Mouse (Mus musculus) kidney, postnatal 14 days (tissue): ENCODE measurements around the gene Ccdc69.

Source experiments
- DNase-seq: peaks from one replicate; pipeline ENCODE4 v3.0.0; 2022; ENCODE audit warnings: mixed read lengths

Ccdc69 gene

DNA sequence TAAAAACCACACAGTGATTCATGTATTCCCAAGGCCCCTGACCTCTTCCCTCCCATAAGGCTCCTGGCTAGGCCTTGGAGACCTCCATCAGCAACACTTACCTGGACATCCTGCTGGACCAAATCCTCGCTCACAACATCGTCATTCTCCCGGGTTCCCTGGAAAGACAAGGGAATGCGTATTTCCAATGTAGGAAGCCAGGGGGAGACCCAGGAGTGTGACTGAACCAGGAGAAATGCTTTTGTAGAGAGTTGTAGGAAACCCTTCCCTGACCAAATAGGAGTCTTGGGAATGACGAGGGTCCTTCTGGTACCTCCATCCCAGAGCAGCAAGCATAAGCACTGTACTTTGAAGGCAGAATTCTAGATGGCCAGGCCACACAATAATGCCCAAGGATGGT is 72.2 kb downstream of the Ccdc69 start:
- no peak for DNase-seq

DNA sequence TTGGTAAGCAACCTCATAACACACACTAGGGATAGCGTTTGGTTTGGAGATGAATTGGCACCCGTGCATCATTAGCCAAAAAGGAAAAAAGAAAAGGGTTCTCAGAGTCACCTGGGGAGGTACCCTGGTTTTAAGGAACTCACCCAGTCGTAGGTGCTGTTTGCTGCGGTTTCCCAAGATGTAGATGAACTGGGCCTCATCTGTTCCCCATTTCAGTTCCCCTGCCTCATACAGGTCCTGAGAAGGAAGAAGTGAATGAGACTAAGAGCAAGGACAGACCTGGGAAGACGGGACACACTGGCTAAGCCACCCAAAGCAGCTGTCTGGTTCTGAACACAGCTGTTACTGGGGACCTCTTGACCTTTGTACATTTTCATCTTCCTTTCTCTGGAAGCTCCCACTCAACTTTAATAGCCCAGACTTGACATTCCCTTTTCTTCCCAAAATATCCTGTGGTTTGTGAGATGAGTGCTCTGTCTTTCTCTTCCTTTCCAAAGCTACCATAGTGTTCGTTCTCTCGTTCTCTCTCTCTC is 72.9 kb downstream of the Ccdc69 start:
- peak; percentile 54 for DNase-seq
